Mouse (Mus musculus) kidney, adult 2 months (tissue): Measurements from ENCODE around the gene Atp8a1.

Source experiments
- CTCF ChIP-seq: fragments of 200-500 bp; conservative IDR thresholded peaks from 2 replicates; pipeline ENCODE4 v1.5.1; 2011; ENCODE audit warnings: low read depth, mild to moderate bottlenecking, control low read depth, low read length, moderate library complexity, mixed read lengths; ENCODE audit not compliant: insufficient read depth, insufficient read length
- POLR2A ChIP-seq: fragments of 200-500 bp; IDR thresholded peaks from one replicate; pipeline ENCODE4 v1.6.1; 2011; ENCODE audit warnings: low read depth, low read length, control low read depth

- TF ChIP-seq POLR2A: no peak
- TF ChIP-seq CTCF: no peak
These were observed 22.6 kb downstream of the Atp8a1 start for GRCm38 (mm10) chr5:67824600-67824999.
